Mouse (Mus musculus) liver, adult 2 months (tissue): ENCODE measurements around the gene Grin2d.

ENCODE experiments used
- CTCF ChIP-seq: fragments of 200-500 bp; IDR thresholded peaks from 2 replicates; pipeline ENCODE4 v1.5.1; 2011; ENCODE audit warnings: low read depth, low read length, control low read depth
- POLR2A ChIP-seq: fragments of 200-500 bp; IDR thresholded peaks from 2 replicates; pipeline ENCODE4 v1.6.1; 2011; ENCODE audit warnings: low read length, control low read depth; ENCODE audit not compliant: insufficient read depth; ENCODE audit errors: extremely low read depth

- TF ChIP-seq CTCF, result no peak
- no peak for TF ChIP-seq POLR2A
These were observed 46.2 kb upstream of the Grin2d start for GRCm38 (mm10) chr7:45924429-45924816.
